Mouse (Mus musculus) heart, postnatal 25 days (tissue): ENCODE data around the gene Ston2. TPM values are rescaled to one million over a fixed set of nuclear protein-coding genes. Genes with fewer than 3 reads are reported as not detected.

ENCODE experiments used
- microRNA-seq: library from miRNA; unstranded; fragments of <30 nt; microRNA quantifications from one replicate; pipeline ENCODE4 v1.2.0, GENCODE M21; 2022
- total RNA-seq, 2 experiments: library from RNA; stranded (reverse); gene quantifications; 2 replicates each; pipeline ENCODE4 v1.2.3; 2021

Gene Ston2
- total RNA-seq, 2 experiments from 2014 or later: 4.0 to 4.5 TPM

Small RNA genes lying within 50 kb of the gene (microRNA-seq; reads per million reads assigned to microRNA genes)
- gene Gm22015: not detected

Other genes starting within 250 kb of the Ston2 start
- gene Gtf2a1, start 197.9 kb downstream of the Ston2 start, total RNA-seq: 10 to 100 TPM; 24.7 to 27.4 TPM
- 10 to 100 TPM; 62.3 to 69.2 TPM for gene Sel1l, start 60.8 kb upstream of the Ston2 start, total RNA-seq